9 mouse cellular contexts compared by ENCODE assay signal in the genomic region with DNA sequence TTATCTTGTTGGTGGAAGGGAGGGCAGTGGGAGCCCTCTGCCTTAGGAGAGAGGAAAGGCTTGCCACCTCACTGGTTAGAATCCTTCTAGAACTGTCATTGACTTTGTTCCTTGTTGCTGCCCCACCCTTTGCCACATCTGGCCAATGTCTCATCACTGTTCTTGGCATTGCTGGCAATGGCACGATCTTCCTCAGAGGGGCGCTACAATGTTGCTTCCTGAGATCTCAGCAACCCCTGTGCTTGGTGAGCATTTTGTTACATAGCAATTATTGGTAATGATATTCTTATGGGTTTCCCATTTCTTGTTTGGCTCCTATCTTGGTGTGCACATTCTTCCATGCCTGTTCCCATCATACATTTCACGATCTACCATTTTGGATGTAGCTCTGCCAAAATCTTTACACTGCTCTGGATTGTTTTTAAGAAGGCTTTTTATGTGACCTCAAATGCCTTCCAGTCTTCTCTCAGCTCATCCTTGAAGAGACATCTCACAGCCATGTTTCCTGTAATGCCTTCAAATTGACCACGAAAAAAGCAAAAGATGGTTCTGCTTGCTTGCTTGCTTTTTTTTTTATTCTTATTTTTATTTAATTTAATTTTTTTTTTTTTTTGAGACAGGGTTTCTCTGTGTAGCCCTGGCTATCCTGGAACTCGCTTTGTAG. TPM values are rescaled to one million over a fixed set of nuclear protein-coding genes. Genes with fewer than 3 reads are reported as not detected.
DNase-seq lines count a peak whose midpoint lies in the region; ATAC-seq and TF ChIP-seq lines count a peak whose summit lies in the region.
"Had no signal": no experiment of that assay in that cellular context is flagged by ENCODE, and none has a peak within 500 bp of the region (broad histone marks: within the 10 kb centered on the region; RNA-seq: fewer than 3 reads in every experiment).

TSS of gene Ehd3 (plus strand) at position 614 of the 664 bp plus-strand sequence.

- no peaks in the 10 kb centered on the region for H3K9me3 ChIP-seq in midbrain, postnatal 0 days (ENCODE audit: low read length)

- no peaks in the 10 kb centered on the region for H3K36me3 ChIP-seq in thymus, adult 2 months (ENCODE audit: control insufficient read depth, insufficient read depth, low read length)
- no peaks in the 10 kb centered on the region for H3K36me3 ChIP-seq in midbrain, postnatal 0 days (ENCODE audit: insufficient read depth, low read length)

- no peaks in the 10 kb centered on the region for H3K27me3 ChIP-seq in thymus, adult 2 months (ENCODE audit: control insufficient read depth, insufficient read depth, low read length)
- H3K27me3 ChIP-seq in midbrain, postnatal 0 days (ENCODE audit: insufficient read depth, low read length): no peaks in the 10 kb centered on the region

- peak within 1 kb of the TSS; percentile 78 for H3K4me2 ChIP-seq in midbrain, postnatal 0 days (ENCODE audit: low read depth, low read length, poor library complexity, severe bottlenecking)

- WGBS in thymus, adult 2 months: 81% methylated on average over 5 of the region's 5 CpGs
- 93% methylated on average over 5 of the region's 5 CpGs for WGBS in midbrain, postnatal 0 days

- no peak for TF ChIP-seq CTCF in thymus, adult 2 months (IDR thresholded peaks at IDR 0.05; ENCODE audit: borderline replicate concordance, control insufficient read depth, extremely low read depth, insufficient read depth, low read length, poor library complexity)
- TF ChIP-seq CTCF in midbrain, postnatal 0 days (IDR thresholded peaks at IDR 0.05): peak; percentile 26

- peak within 1 kb of the TSS; percentile 55; the same call in 1 of the 2 replicates for H3K27ac ChIP-seq in thymus, adult 2 months (ENCODE audit: control insufficient read depth, insufficient read depth, low read length)
- H3K27ac ChIP-seq in midbrain, postnatal 0 days (ENCODE audit: low read depth, low read length): peak within 1 kb of the TSS; percentile 83
- H3K27ac ChIP-seq: macrophage had no signal

- peak within 1 kb of the TSS; percentile 76 for H3K9ac ChIP-seq in midbrain, postnatal 0 days (replicated peaks; ENCODE audit: low read length, poor library complexity, severe bottlenecking)

- H3K4me3 ChIP-seq in thymus, adult 2 months (ENCODE audit: control insufficient read depth, insufficient read depth, low read length): peak within 1 kb of the TSS; percentile 55
- peak within 1 kb of the TSS; percentile 78 for H3K4me3 ChIP-seq in midbrain, postnatal 0 days (ENCODE audit: low read depth, low read length)

- no peak for ATAC-seq in midbrain, postnatal 0 days (ENCODE audit: low FRiP score)

- peaks cover 26% of the 10 kb centered on the region for H3K4me1 ChIP-seq in thymus, adult 2 months (replicated peaks; ENCODE audit: control insufficient read depth, insufficient read depth, low read length)
- peaks cover 8% of the 10 kb centered on the region for H3K4me1 ChIP-seq in midbrain, postnatal 0 days (ENCODE audit: insufficient read depth, low read length)

- TF ChIP-seq POLR2A in thymus, adult 2 months (IDR thresholded peaks at IDR 0.05; ENCODE audit: control insufficient read depth, extremely low read depth, insufficient read depth, low read length, poor library complexity): no peak

- DNase-seq in frontal cortex, adult 2 months (ENCODE audit: extremely low spot score in 1 of 2, low spot score in 1 of 2): no peak
- DNase-seq in frontal cortex, postnatal 10 days (ENCODE audit: low spot score in 2 of 2): no peak
- DNase-seq in thymus, adult 2 months: no peak
- DNase-seq in thymus, postnatal 4 days: no peak
- DNase-seq in layer of hippocampus, postnatal 10 days (ENCODE audit: low spot score in 2 of 2): no peak
- DNase-seq in midbrain, postnatal 0 days (ENCODE audit: low spot score): no peak
- no peak for DNase-seq in spleen, adult 18-20 months
- DNase-seq in yolk sac, embryonic 10.5 days (ENCODE audit: low spot score): no peak

RNA-seq across cellular contexts. Expression of gene Ehd3, which starts in this region (rescaled TPM):
- polyA plus RNA-seq in frontal cortex, adult 2 months (2012; rRNA removed): 56.5 and 57.3 TPM in 2 replicates
- 45.0 and 46.0 TPM in 2 replicates for polyA plus RNA-seq in thymus, adult 2 months (2012; rRNA removed)
- total RNA-seq in layer of hippocampus, postnatal 10 days (2021): 10 to 100 TPM; 87.3 to 96.3 TPM
- 46.5 and 48.1 TPM in 2 replicates for total RNA-seq in midbrain, postnatal 0 days (2014; rRNA removed)
- 26.5 and 27.6 TPM in 2 replicates for polyA plus RNA-seq in midbrain, postnatal 0 days (2015; fragmentation: Nextera tagmentation; extraction: Ambion mirVana)
